Mouse (Mus musculus): ENCODE measurements around the gene Upk1a. TPM values are rescaled to one million over a fixed set of nuclear protein-coding genes. Genes with fewer than 3 reads are reported as not detected.

Upk1a gene
- 0.06 TPM in 1 of 2 replicates, not detected in the other for polyA plus RNA-seq (2015; fragmentation: Nextera tagmentation; extraction: Ambion mirVana)

DNA sequence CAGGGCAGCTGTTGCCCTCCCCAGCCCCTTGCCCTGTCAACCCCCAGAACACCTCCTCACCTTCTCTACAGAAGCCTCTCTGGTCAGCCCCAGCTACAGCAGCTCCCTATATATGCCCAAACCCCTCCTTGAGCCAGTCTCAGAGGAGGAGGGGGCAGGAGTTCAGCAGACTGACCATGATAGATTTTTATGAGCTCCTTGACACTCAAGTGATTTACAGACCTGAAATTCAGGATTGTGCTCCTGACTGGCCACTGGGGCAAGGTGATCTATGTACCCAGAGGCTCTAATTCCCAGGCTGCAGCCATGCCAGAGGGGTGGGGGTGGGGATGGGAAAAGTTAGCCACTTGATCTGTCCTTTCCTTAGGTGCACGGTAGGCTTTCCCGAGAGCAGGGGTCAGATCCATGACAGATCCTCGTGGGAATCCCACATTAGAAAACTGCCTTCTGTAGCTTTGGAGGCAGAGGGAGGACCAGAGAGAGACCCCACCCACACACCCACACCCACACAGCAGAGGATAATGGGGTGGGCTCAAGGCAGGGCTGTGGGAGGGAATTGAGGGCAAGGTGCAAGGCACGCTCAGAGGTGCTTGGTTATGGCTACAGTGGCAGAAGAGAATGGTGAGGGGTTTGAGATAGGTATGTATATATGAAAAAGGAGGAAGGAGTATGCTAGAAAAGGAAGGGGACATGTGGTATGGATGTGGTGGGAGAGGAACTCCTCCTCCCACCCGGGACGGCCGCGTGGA lies at the start of gene Upk1a:
Gene Upk1a (minus strand): TSS at position 194 of the 749 bp plus-strand sequence.
- no peaks in the 10 kb centered on the region; the same call in 1 of the 2 replicates for H3K27me3 ChIP-seq
- no peak within 1 kb of the TSS for H3K27ac ChIP-seq (replicated peaks)
- H3K9me3 ChIP-seq (replicated peaks), result no peaks in the 10 kb centered on the region
- peaks cover 15% of the 10 kb centered on the region for H3K4me1 ChIP-seq (replicated peaks)
- no peak within 1 kb of the TSS for H3K4me2 ChIP-seq
- no peak for ATAC-seq (ENCODE audit: insufficient read depth)
- H3K9ac ChIP-seq, result no peak within 1 kb of the TSS
- H3K36me3 ChIP-seq (replicated peaks), result peaks cover 26% of the 10 kb centered on the region
- H3K4me3 ChIP-seq (replicated peaks), result no peak within 1 kb of the TSS
- WGBS (ENCODE audit: insufficient replicate concordance), result 58% methylated on average over 8 of the region's 8 CpGs

DNA sequence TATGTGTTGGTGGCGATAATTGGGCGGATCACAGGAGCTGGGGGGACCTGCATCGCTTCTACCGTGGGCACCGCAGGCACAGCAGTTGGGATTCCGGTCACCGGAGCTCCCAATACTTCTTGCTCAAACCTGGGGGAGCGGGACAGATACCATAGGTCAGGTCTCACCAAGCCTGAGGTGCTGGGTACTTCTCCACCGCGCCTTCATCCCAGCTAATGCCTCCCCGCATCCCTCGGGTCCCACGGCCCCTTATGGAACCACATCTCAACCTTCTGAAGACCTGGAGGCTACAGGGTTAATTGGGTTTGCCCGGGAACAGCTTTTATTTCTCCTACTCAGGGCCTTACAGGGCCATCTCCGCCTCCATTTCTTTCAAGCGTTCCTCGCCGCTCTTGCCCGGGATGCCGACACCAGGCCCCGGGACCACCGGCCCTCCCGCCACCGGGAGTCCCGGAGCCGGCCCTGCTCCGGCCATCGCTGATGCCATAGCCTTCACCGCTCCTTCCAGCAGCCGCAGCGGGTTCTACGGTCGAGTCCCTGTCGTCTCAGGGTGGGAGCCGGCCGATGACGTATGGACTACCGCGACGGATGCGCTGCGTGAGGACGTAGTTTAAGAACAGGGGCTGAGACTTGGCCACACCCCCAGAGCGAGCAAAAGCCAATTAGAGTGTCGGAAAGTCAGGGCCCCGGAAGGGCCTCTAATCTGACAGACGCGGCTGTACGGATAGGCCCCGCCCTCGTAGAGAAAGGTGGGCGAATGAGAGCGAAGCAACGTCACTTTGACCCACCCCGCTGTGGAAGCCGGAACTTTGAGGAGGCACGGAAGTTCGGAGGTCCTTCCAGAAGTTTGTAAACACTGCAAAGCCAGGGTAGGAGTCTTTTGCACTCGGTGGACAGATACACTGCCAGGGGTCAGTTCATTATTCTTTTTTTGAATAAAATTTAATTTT lies 37.2 kb upstream of the Upk1a start, which contains the start of gene Rbm42:
Gene Rbm42 (minus strand): TSS at position 727 of the 950 bp plus-strand sequence.
- ATAC-seq (ENCODE audit: insufficient read depth), result peak; percentile 98
- no peaks in the 10 kb centered on the region for H3K9me3 ChIP-seq (replicated peaks)
- 1% methylated on average over 59 of the region's 59 CpGs for WGBS (ENCODE audit: insufficient replicate concordance)
- H3K27ac ChIP-seq (replicated peaks), result peak within 1 kb of the TSS; percentile 78
- no peaks in the 10 kb centered on the region for H3K27me3 ChIP-seq
- peak within 1 kb of the TSS; percentile 82 for H3K4me2 ChIP-seq
- peaks cover 73% of the 10 kb centered on the region for H3K36me3 ChIP-seq (replicated peaks)
- H3K4me3 ChIP-seq (replicated peaks), result peak within 1 kb of the TSS; percentile 69
- peaks cover 16% of the 10 kb centered on the region for H3K4me1 ChIP-seq (replicated peaks)
- H3K9ac ChIP-seq, result peak within 1 kb of the TSS; percentile 77

DNA sequence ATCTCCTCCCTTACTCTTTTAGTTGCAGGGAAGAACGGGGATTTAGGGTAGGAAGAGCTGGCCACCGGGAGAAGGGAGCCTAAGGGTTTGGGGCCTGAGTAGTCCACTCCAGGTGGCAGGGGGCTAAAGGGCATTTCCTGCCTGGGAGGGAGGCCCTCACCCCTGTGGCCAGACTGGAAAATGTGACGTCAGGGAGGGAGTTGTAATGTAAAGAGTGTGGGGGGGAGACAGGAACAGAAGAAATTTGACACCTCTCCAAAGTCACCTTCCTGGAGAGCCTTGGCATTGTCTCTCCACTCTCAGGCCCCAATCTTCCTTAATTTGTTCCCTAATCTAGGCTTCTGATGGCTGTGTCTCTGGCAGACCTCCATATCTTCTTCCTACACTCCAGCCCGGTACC lies 26.4 kb upstream of the Upk1a start:
- WGBS (ENCODE audit: insufficient replicate concordance), result 21% methylated on average over 4 of the region's 4 CpGs

DNA sequence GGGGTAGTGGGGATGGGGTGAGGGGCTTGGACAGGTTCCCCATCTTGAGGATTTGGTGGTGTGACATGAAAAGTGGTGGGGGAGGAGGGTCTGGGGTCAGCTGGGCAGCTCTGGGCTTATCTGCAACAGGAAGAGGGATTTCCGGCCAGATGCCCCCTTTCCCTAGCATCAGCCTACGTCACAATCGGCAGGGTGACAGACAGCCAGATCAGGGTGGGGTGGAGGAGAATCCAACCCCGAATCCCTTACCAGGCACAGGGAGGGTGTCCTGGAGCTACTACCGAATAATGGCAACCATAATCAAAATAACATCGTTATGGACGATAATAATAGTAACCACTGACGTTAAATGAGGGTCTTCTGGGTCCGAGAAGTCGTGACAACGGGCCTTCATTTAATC lies 23.7 kb upstream of the Upk1a start:
- Histone ChIP-seq H3K4me1 (replicated peaks) (peaks cover 13% of the 10 kb centered on the region), H3K4me3 (replicated peaks) (no peak overlapping the region), H3K27ac (replicated peaks) (no peak overlapping the region), H3K9me3 (replicated peaks) (no peaks in the 10 kb centered on the region), H3K27me3 (peaks cover 72% of the 10 kb centered on the region), H3K9ac (no peak overlapping the region), H3K36me3 (replicated peaks) (peaks cover 12% of the 10 kb centered on the region), H3K4me2 (no peak overlapping the region)
- WGBS (ENCODE audit: insufficient replicate concordance), result 19% methylated on average over 11 of the region's 11 CpGs
- ATAC-seq (ENCODE audit: insufficient read depth), result no peak

More for the DNA sequence above, 26.4 kb upstream of the Upk1a start:
- peaks cover 12% of the 10 kb centered on the region for H3K4me1 ChIP-seq (replicated peaks)
- H3K9ac ChIP-seq, result no peak overlapping the region
- peaks cover 46% of the 10 kb centered on the region for H3K27me3 ChIP-seq
- no peak overlapping the region for H3K27ac ChIP-seq (replicated peaks)
- H3K4me3 ChIP-seq (replicated peaks), result no peak overlapping the region
- H3K36me3 ChIP-seq (replicated peaks), result peaks cover 38% of the 10 kb centered on the region
- H3K9me3 ChIP-seq (replicated peaks), result no peaks in the 10 kb centered on the region
- H3K4me2 ChIP-seq, result no peak overlapping the region
- ATAC-seq (ENCODE audit: insufficient read depth), result no peak

DNA sequence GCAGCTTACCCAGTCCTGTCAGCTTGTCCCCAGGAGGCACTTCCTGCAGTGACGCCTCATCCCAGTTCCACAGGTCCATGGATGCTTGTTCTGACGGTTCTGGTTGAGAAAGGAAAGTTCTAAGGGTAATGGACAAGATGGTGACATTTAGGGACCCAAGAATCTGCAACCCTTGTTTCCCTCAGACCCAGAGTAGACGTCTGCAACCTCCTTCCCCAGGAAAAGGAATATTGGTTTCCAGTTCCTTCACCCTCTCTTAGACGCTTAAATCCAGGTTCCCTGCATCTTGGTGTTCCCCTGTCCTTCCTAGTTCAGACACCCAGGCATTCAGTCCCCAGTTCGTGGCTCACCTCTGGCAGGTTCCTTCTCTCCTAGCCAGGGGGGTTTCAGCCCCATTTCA lies 23.1 kb upstream of the Upk1a start, which contains the start of gene Etv2:
Gene Etv2 (minus strand): TSS at position 101 of the 400 bp plus-strand sequence.
- peak within 1 kb of the TSS; percentile 51 for H3K4me2 ChIP-seq
- ATAC-seq (ENCODE audit: insufficient read depth), result no peak
- no peak within 1 kb of the TSS for H3K27ac ChIP-seq (replicated peaks)
- 3% methylated on average over 5 of the region's 5 CpGs for WGBS (ENCODE audit: insufficient replicate concordance)
- no peak within 1 kb of the TSS for H3K9ac ChIP-seq
- peaks cover 5% of the 10 kb centered on the region for H3K36me3 ChIP-seq (replicated peaks)
- H3K9me3 ChIP-seq (replicated peaks), result no peaks in the 10 kb centered on the region
- H3K4me3 ChIP-seq (replicated peaks), result no peak within 1 kb of the TSS; the same call in 1 of the 2 replicates
- peaks cover 13% of the 10 kb centered on the region for H3K4me1 ChIP-seq (replicated peaks)
- H3K27me3 ChIP-seq, result peaks cover 78% of the 10 kb centered on the region

DNA sequence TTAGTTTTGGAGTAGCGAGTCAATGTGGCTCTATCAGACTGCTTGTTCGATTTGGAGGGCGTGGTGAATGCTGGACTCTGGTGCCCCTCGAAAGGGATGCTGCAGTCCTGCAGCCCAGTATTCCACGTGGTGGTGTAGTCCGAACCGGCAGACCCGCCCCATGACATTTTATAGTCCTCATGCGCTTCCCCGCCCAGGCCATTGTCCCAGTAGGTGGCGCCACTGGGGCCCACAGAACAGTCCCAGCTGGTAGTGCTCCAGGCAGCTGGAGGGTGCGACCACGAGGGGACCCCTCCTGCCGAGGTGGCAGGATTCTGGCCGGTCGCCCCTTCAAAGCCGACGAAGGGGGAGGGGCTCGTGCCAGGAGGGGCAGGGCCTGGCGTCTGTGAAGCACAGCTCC lies 22.0 kb upstream of the Upk1a start:
- peak overlapping the region; percentile 51 for H3K4me2 ChIP-seq
- no peaks in the 10 kb centered on the region for H3K36me3 ChIP-seq (replicated peaks)
- H3K27ac ChIP-seq (replicated peaks), result no peak overlapping the region
- H3K9ac ChIP-seq, result no peak overlapping the region
- peaks cover 13% of the 10 kb centered on the region for H3K4me1 ChIP-seq (replicated peaks)
- 0 out of 2 replicates have a peak, but pooled peaks have one; percentile 34 for ATAC-seq (ENCODE audit: insufficient read depth)
- no peak overlapping the region; the same call in 1 of the 2 replicates for H3K4me3 ChIP-seq (replicated peaks)
- peaks cover 89% of the 10 kb centered on the region for H3K27me3 ChIP-seq
- H3K9me3 ChIP-seq (replicated peaks), result no peaks in the 10 kb centered on the region
- 2% methylated on average over 20 of the region's 20 CpGs for WGBS (ENCODE audit: insufficient replicate concordance)

DNA sequence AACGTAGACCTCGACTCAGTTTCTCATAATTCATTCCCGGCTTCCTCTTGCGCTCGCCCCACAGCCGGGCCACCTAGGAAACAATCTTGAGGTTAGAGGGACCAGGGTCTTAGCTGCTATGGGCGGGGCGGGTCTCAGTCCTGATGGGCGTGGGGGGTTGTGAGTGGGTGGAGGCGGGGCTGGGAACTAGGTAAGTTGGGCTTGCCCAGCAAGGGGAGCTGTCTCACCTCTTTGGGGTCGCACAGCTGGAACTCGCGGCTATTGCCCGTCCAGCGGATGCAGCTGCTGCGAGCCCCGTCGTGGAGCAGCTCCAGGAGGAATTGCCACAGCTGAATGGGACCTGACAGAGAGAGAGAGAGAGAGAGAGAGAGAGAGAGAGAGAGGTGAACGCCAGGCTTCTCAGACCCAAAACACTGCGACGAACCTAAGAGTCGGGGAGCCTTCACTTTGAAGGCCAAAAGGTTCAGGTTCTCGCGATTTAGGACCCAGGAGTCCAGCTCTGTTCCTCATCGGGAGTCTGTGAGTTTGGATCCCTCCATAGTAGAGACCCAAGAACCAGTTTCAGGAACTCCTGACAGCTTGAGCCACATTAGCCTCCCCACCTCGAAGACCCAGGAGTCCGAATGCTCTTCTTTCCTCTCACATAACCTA lies 21.2 kb upstream of the Upk1a start:
- Histone ChIP-seq H3K4me3 (replicated peaks) (no peak overlapping the region), H3K9me3 (replicated peaks) (no peaks in the 10 kb centered on the region), H3K27ac (replicated peaks) (no peak overlapping the region), H3K27me3 (peaks cover 95% of the 10 kb centered on the region), H3K4me2 (no peak overlapping the region; the same call in 1 of the 2 replicates), H3K9ac (no peak overlapping the region), H3K36me3 (replicated peaks) (no peaks in the 10 kb centered on the region), H3K4me1 (replicated peaks) (peaks cover 13% of the 10 kb centered on the region)
- ATAC-seq (ENCODE audit: insufficient read depth), result no peak
- 18% methylated on average over 27 of the region's 27 CpGs for WGBS (ENCODE audit: insufficient replicate concordance)

DNA sequence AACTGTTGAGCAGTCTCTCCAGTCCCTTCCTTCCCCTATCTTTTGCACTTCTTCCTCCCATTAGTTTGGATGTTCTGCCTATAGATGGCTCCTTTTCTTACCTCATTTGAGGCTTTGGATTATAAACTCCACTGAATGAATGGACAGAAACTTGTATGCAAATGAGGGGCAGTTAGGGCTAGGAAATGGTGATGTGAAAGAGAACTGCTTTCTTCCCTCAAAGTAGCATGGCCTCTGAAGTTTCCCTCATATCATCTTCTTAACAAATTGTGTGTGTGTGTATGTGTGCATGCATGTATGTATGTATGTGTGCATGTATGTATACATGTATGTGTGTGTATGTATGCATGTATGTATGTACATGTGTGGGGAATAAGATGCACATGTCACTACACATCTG lies 16.4 kb upstream of the Upk1a start:
- no peaks in the 10 kb centered on the region for H3K9me3 ChIP-seq (replicated peaks)
- no peak overlapping the region for H3K4me3 ChIP-seq (replicated peaks)
- H3K36me3 ChIP-seq (replicated peaks), result peaks cover 6% of the 10 kb centered on the region
- peaks cover 56% of the 10 kb centered on the region for H3K27me3 ChIP-seq
- H3K4me1 ChIP-seq (replicated peaks), result peaks cover 22% of the 10 kb centered on the region
- no peak overlapping the region for H3K27ac ChIP-seq (replicated peaks)
- no peak for ATAC-seq (ENCODE audit: insufficient read depth)
- H3K9ac ChIP-seq, result no peak overlapping the region
- H3K4me2 ChIP-seq, result no peak overlapping the region

DNA sequence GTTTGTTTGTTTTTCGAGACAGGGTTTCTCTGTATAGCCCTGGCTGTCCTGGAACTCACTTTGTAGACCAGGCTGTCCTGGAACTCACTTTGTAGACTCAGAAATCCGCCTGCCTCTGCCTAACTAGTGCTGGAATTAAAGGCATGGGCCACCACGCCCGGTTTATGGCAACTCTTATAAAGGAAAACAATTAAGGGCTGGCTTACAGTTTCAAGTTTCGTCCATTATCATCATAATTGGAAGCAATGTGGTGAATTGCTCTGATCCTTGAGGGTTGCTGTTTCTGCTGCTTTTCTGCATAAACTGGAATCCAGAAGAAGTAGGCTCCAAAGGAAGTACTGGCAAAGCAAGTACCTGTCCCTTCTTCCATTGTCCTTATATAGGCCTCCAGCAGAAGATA lies 14.0 kb upstream of the Upk1a start:
- peaks cover 33% of the 10 kb centered on the region for H3K27me3 ChIP-seq
- H3K27ac ChIP-seq (replicated peaks), result no peak overlapping the region
- H3K36me3 ChIP-seq (replicated peaks), result peaks cover 30% of the 10 kb centered on the region
- H3K4me1 ChIP-seq (replicated peaks), result peaks cover 29% of the 10 kb centered on the region
- no peaks in the 10 kb centered on the region for H3K9me3 ChIP-seq (replicated peaks)
- no peak overlapping the region; the same call in 1 of the 2 replicates for H3K9ac ChIP-seq
- no peak for ATAC-seq (ENCODE audit: insufficient read depth)
- no peak overlapping the region for H3K4me3 ChIP-seq (replicated peaks)
- 76% methylated on average over 5 of the region's 5 CpGs for WGBS (ENCODE audit: insufficient replicate concordance)
- H3K4me2 ChIP-seq, result peak overlapping the region; percentile 81

DNA sequence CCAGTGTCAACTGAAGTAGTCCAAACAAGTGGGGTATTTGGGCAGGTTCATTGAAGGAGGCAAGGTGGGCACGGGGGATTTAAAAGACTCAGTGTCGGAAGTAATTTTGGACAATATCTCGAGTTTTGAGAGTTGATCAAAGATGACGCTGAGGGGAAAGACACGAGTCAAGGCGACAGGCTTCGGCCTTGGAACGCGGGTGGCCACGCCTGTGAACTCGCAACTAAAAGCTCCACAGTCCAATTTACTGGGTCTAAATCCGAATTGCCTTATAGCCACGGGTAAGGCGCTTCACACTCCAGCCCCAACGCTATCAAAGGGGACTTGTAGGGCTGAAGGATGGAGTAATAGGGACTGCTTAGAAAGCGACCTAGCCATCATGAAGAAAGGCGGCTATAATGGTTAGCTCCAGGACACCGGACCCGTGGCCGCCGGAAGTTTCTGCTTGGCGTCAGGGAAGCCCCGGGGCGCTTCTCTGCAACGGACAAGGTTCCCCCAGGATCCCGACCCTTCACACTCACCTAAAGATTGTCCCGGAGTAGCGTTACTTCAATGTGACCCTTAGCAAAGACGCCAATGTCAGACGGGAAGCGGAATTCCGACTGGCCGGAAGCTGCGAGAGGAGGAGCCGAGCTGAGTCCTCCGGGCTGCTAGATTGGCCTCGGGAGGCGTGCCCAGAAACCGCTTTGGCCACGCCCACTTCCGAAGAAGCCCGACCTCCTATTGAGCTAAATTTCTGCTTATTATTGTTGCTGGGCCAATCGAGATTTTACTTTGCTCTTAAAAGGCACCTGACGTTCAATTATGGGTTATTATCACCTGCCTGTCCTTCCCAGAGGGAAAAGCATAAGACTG lies 13.1 kb upstream of the Upk1a start, which contains the start of gene Cox6b1:
Gene Cox6b1 (minus strand): TSS at position 622 of the 855 bp plus-strand sequence.
- Histone ChIP-seq H3K27me3 (peaks cover 24% of the 10 kb centered on the region), H3K4me2 (peak within 1 kb of the TSS; percentile 81), H3K27ac (replicated peaks) (peak within 1 kb of the TSS; percentile 69), H3K4me1 (replicated peaks) (peaks cover 29% of the 10 kb centered on the region), H3K9me3 (replicated peaks) (no peaks in the 10 kb centered on the region), H3K4me3 (replicated peaks) (peak within 1 kb of the TSS; percentile 82), H3K36me3 (replicated peaks) (peaks cover 37% of the 10 kb centered on the region), H3K9ac (peak within 1 kb of the TSS; percentile 83)
- ATAC-seq (ENCODE audit: insufficient read depth), result peak; percentile 86
- WGBS (ENCODE audit: insufficient replicate concordance), result under 1% methylated on average over 44 of the region's 44 CpGs

All from liver, embryonic 15.5 days (tissue).